Mouse (Mus musculus) thymus, adult 18-20 months (tissue): Measurements from ENCODE around the gene Itga6.
A peak's percentile ranks its signal among the peaks of the same experiment; 100 is the strongest.

Experiments used
- DNase-seq, 2 experiments: peaks; one replicate each; pipeline ENCODE4 v3.0.0; 2022; ENCODE audit warnings: mixed read lengths in 2 of 2

The Itga6 gene

DNA sequence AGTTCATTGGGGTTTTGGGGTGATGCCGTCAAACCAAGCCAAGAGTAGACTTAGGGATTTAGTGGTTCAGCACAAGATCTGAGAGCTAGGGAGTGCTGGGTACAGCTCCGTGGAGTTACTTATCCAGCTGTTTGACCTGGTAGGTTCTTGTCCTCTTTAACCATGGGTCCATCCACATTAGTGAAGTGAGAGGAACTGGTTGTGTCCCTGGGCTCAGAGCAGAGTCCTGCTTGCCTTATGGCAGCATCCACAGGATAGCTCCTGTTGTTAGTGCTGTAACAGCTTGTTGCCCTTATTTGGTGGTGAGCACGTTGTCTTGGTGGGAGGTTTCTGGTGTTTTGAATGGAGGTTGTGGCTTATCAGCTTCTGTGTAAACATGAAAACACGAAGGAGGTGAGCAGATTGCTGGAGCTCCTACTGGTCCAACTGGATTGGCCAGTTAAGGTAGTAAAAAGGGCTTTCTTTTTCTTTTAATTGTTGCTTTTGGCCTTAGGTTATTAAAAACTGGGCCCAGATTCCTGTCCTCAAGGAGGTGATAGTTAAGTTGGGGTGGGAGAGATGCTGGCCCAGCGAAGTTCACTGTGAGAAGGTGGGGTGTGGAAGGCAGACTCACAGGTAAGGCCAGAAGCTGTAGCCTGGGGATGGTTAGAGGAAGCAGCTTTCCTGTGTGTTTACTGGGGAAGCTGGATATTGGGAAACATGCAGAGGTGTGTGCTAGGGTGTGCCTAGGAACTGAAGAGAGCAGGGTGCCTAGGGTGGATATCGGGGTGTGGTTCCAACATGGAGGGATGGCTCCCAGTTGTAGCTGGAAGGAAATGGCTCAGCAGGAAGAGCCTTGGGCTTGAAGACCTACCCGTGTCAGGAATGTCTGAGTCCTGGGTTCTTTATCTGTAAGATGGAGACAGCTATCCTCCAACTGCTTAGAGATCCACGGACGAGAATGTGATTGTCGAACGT lies 60.5 kb downstream of the Itga6 start:
- DNase-seq = no peak

DNA sequence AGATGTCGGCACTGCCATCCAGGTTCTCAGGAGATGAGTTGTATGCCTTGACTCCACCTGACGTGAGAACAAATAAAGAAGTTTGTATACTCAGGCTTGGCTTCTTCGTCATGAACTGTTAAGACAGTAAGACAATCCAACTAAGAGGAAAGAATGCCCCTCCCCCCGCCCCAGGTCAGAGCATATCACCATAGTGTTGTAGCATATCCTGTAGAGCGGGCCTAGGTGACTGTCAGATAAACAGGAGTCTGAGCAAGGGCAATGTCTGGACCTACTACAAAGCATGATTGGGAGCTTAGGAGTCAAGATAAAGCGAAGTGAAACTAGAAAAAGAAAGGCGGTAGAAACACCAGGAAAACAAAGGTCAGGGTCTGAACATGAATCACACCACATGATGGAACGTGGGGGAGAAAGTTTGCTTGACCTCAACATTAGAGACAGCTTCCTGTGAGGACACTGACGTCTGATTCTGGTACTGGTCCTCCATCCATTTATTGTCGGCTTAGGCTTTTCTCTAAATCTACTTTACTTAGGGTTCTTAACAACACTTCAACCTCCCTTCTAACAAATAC lies 64.0 kb downstream of the Itga6 start:
- no peak for DNase-seq

DNA sequence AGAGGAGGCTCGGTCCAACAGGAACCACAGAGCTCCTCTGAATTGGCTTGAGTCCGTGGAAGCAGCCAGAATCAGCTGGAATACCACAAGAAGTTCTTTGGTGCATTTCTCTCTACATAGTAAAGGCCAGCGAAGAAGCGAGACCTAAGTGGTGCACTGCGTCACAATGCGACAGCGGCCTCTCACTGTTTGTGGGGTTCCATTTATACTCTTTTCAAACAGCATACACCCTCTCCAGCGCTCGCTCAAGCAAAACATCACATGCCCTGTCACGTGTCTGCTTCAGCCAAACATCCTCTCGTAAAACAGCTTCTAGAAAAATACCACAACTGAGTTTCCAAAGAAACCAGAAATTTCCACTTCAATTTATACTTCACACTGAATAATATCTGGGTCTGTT lies 64.6 kb downstream of the Itga6 start:
- no peak for DNase-seq

DNA sequence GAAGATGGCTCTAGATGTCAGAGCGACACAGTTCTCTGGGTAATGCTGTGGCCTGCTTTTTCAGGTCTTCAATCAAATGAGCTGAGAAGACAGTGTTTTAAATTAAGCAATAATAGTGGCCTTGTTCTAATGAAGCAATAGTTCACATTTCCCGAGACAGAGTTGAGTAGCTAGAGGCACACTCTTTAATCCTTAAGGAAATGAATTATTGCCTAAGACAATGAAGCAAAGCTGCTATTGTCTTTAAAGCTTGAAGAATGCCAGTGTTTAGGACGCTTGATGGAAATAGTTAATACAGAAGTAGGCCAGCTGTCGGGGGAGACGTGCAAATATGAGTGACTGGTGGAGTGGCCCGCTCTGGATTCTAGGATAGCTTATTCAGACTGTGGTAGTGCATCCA lies 65.5 kb downstream of the Itga6 start:
- no peak for DNase-seq

DNA sequence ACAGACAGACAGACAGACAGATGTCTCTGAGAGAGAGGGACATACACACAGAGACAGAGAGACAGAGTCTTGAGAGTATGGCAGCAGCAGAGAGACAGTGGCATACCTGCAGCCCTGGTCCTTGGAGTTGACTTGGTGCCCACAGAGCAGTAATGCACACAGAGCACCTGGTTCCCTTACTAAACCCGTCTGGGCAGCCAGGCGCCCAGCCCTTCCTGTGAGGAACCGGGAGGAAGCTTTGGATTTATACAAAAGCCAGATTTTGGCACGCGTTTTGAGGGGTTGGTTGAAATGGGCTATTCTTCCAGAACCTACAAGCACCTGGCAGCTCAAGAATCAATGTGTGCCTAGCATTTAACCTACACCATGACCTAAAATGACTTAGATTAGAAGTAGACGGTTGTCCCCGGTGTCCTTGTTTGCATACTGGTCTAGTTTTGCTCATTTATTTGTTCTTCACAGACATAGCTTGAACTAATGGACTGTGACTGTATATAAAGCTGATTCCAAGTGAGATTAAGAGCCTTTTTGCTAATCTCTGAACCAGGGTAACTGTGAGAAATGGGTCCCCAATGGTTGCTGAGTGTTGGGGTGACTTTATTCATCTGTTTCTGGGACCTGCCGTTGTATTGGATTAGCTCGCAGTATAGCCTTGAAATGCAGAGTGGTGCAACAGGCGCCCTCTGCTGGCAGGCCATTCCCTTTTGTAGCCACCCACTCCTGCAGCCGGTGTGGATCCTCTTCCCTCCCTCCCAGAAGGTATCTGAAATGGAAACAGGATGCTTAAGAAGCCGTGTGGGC lies 67.0 kb downstream of the Itga6 start:
- DNase-seq = peak; percentile 65 to 78

DNA sequence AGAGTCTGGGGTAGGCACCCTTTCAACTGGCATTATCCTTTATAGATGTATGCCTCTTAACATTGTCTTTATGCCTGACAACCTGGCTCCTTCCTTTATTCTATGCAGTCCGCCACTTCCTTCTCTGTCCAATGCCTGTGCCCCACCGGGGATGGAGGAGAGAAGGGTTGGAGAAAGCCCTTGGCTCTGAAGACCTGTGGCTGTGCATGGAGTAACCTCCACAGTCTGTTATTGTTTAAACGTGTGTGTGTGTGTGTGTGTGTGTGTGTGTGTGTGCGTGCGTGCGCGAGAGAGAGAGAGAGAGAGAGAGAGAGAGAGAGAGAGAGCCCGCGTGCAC lies 67.6 kb downstream of the Itga6 start:
- peak in 1 of 2 experiments; percentile 22 for DNase-seq

DNA sequence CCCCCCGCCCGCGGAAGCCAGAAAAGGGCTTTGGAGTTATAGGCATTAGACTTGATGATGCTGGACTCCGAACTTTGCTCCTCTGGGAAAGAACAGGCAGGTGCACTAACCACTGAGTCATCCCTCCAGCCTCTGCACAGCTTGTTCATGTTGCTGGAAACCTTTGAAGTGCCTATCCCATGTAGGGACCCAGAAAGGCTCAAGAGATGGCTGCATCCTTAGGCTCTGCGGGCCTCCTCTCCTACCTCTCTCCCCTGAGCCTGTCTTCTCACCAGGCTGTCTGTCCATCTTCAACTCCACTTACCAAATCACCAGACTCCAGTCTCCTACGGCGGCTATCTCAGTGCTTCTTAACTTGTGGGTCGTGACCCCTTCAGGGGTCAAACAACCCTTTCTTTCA lies 68.0 kb downstream of the Itga6 start:
- DNase-seq = peak in 1 of 2 experiments; percentile 44

DNA sequence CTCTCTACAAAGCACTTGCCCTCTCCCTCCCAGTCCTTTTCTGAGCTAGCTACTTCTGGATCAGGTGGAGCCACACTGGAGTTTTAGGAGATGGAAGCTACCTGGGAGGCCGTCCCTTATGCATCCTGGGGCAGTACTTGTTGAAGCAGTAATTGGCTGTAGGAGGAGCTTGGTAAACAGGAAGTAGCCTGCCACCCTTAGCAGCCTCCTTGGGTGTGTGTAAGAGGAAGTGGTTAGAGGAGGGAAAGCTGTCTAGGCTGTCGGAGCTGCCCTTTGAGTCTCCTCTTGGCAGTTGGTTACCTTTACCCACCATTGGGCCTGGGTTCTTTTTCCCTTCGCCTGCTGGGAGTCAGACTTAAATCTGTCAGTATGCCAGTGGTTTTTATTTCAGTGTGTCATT lies 68.6 kb downstream of the Itga6 start:
- DNase-seq = peak; percentile 68 to 87

DNA sequence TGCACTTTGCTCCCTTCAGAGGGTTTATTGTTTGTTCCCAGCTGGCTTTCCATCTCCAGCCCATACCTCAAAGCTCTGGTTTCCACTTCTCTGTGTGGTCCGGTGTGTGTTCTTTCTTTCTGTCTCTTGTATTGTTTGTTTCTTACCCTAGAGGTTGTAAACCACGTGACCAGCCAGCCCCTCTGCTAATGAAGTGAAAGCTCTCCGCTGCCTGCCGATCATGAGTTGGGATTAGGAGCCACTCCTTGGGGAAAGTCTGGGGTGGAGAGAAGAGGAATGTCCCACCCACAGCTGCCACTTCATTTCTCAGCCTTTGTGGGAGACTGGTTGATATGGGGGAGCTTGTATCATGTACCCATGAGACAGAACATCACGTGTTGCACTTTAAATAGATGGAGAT lies 69.9 kb downstream of the Itga6 start:
- DNase-seq = peak in 1 of 2 experiments; percentile 36

DNA sequence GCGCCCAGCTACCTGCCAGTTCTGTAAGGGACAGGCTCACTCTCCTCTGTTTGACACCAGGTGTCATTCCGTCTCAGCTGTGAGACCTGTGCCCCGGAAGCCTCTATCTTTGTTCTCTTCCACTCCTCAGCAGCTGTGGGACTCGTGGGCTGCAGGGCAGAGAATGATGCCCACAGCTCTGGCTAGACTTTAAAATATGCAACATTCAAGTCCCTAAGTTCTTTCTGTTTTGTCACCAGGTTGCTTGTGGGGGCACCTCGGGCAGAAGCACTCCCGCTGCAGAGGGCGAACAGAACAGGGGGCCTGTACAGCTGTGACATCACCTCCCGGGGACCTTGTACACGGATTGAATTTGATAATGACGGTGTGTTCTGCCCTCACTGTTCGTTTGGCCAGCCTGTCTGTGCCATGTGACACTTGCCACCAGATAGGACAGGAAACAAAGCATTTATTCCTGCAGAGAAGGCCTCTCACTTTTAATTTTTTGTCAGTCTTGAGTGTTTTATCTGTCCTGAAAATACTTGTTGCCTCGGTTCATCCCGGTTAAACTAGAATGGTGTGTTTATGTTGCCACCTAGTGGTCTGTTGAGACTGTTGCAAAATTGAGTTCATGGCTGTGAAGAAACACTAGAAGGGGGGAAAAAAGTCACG lies 71.1 kb downstream of the Itga6 start:
- DNase-seq = peak; percentile 53 to 78

DNA sequence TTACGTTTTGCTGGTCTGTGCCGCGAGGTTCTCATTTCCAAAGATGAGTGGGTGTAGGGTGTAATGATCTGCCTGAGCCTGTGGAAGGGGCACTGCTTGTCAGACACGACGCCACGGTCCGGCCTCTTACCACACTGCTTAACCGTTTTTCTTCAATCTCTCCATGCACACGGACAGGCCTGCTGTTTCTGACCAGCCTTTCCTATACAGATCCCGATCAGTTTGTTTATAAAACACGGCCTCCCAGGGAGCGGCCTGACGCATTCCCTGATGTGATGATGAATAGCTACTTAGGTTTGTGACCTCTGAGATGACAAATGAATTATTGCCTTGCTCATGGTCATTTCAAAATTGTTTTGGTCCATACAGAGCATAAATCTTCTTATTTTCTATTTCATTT lies 78.7 kb downstream of the Itga6 start:
- DNase-seq = no peak

DNA sequence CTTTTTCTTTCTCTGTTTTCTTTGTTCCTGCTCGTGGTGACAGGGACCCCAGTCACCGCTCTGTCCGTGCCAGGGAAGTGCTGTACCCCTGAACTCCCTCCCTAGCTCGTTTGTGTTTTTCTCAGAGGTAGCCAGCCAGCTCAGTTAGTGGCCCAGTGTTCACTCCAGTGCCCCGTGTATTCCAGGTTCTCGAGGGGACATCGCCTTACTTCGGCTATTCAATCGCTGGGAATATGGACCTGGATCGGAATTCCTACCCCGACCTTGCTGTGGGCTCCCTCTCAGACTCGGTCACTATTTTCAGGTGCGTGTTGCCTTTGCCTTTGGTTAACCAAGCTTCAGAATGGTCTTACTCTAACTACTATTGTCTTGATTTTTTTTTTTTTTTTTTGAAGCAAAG lies 82.3 kb downstream of the Itga6 start:
- DNase-seq = no peak

DNA sequence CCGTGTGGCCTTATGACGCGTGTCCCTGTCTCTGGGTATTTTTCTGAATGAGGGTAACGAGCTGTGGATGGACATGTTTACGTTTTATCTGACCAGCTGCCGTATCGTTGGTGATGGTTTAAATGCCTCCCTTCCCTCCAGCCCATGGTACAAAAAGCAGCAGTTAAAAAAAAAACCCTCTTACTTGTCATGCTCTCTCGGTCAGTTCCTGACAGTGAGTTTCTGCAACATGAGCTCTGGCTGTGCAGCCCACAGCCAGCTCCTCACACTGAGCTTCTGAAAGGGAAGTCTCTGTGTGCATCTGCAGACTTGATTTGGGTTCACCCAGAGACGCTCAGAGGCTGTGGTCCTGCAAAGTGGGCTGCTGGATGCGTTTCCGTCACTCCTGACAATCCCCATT lies 83.5 kb downstream of the Itga6 start:
- DNase-seq = no peak

DNA sequence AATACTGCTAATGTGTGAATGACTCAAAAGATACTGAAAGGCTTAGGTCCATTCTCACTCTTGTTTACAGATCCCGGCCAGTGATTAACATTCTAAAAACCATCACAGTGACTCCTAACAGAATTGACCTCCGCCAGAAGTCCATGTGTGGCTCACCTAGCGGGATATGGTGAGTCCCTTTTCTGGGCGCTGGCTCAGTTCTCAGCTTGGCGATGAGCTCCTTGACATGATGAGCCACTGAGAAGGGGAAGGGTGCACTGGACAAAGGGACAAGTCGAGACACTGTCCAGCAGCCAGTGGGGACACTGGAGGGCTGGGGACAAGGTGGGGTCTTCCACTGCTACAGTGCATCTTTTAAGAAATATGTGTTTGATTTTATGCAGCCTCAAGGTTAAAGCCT lies 88.2 kb downstream of the Itga6 start:
- no peak for DNase-seq

DNA sequence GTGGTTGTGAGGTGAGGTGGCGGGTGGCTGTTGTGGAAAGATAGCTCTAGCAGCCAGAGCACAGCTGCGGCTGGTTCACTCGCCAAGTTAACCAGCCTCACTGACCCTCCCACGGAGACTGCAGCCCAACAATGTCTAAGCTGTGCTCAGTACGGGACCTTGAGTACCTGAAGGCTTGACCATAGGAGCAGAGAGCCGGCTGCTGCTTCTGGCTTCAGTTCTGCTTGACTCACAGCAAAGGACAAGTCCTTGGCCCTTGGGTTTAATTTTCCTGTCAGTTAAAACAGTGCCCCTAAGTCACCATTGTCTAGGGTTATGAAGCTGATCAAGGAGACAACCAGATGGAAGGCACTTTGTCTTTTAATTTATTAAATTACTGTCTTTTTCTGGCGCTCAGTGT lies 89.0 kb downstream of the Itga6 start:
- no peak for DNase-seq

DNA sequence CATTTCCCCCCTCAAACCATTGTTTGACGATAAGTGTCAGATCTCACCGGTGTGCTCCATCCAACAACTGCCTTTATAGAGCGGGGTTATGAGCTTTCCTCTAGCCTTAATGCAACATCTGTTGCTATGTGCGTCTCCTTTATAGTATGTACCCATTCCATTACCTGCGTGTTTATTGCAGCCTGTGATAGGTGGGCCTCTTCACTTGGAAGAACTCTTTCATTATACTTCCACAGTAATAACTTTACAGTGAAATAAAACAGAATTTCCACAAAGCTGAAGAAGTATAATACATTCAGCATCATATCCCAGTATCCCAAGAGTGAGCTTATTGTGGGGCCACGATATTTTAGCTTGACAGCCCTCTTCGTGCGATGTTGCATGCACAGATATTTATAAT lies 90.1 kb downstream of the Itga6 start:
- DNase-seq = no peak

DNA sequence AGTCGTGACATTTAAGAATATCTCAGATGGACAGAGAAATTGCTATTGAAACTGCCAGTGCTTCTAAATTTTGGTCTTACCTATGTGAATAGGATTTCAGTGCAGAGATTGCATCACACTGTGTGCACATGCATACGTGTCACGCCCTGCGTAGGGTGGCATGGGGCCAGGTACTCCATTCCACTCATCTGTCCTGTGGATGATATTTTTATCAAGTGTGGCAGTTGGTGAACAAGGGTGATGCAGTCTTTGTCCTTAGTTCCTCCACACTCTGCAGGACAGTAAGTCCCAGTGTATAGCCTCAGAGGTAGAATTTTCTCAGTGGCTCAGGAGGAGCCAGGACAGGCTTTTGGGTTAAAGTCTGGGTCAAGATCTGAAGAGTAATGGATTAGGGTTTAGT lies 90.8 kb downstream of the Itga6 start:
- no peak for DNase-seq

DNA sequence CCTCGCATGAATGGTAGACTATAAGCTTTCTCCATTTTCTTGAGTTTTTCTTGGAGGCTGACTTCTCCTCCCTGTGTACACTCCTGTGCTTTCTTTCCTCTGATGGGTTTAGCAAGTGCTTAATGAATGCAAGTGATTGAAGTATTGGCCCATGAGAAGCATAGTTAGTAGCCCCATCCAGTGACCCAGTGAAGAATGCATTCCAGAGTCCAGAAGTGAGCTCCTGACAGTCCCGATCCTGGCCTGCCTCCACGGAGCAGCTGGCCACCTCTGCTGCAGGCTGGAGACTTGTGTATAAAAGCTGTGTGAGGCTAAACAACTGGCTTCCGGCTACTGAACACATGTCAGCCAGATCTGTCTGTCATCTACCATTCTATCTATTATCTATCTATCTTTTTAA lies 91.8 kb downstream of the Itga6 start:
- no peak for DNase-seq

DNA sequence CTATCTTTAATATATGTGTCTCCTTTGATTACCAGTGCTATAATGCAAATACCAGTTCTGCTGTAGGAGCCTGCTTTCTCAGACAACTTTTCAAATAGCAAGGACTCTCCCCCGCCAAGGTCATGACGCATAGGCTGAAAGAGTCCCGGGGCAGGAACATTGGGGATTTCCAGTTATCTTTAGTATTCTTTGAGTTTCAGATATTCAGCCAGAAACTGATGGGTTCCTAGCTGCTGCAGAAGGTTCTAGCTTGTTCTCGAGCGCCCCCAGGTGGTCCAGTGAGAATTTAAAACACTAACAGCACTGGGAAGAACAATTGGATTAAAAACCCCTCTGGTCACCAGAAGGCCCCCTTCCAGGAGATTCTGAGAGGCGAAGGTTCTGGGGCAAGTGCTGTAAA lies 92.4 kb downstream of the Itga6 start:
- DNase-seq = no peak

DNA sequence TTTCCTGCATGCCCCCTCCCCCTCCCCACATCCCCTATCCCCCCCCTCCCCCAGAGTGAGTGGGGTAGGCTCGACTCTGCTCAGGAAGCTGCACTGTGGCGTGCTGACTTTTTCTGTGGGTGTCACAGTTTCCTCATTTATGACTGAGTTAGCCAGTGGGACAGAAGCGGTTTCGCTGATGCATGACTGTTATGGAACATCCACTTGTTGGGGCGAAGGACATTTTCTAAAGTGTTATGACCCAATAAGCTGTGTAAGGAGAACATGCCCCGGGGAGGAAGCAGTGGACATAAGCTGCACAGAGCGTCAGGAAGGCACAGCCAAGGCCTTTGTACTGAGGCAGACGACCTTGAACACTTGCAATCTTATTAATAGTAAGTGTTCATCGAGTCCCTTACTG lies 97.9 kb downstream of the Itga6 start:
- DNase-seq = peak in 1 of 2 experiments; percentile 33

DNA sequence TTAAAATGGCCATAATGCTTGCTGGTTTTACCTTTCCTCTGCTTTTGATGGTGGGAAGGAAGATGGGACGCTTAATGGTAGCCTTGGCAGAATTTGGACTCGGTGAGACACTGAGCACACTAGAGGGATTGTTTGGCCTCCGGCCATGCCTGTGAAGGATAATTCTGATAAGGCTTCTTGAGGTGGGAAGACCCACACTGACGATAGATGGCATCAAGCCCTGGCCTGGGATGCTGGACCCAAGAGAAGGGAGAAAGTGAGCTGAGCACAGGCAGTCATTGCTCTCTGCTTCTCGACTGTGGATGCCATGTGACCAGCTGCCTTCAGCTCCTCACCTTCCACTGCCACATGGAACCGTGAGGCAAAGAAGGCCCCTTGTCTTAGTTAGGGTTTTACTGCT lies 99.5 kb downstream of the Itga6 start:
- DNase-seq = no peak

DNA sequence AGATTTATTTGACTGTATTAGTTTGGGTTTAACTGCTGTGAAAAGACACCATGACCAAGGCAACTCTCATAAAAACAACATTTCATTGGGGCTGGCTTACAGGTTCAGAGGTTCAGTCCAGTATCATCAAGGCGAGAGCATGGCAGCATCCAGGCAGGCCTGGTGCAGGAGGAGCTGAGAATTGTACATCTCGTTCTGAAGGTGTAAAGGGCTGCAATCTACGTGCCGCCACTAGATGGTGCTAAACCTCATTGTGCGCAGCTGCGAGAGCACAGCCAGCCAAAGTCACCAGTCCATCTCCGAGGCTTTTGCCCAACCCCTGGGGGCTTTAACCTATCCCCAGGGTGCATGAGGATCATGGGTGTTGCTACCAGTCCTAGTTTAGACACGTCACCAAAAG lies 106.7 kb downstream of the Itga6 start:
- peak; percentile 32 to 38 for DNase-seq

DNA sequence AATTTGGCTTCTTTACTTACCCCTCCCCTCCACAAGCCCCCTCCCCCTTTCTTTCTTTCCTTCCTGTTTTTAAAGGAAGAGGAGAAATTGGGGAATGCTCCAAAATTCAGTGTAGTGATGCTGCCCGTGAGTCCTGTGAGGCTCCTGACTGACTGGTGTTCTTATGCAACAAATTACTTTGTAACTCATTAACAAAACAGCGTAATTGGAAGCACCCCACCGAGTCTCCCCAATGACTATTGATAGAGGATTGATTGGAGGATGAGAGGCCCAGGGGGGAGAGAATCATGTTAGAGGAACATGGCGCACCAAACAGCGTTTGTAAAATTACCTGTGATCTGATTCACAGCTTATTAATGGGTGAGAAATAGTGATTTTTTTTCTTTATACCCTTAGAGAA lies 109.7 kb downstream of the Itga6 start:
- DNase-seq = no peak
